Mouse (Mus musculus): ENCODE data around the gene Tex29.

- no peak for TF ChIP-seq GATA1 (IDR thresholded peaks at IDR 0.05; ENCODE audit: low read length)
- TF ChIP-seq TAL1 (IDR thresholded peaks at IDR 0.05; ENCODE audit: low read length), result no peak
Measured at GRCm38 (mm10) chr8:11840174-11840573, at the start of gene Tex29.
